Mouse (Mus musculus) hindbrain, embryonic 13.5 days (tissue): ENCODE results near the gene Ciao2a. TPM values are rescaled to one million over a fixed set of nuclear protein-coding genes. Genes with fewer than 3 reads are reported as not detected.

Experiments
- ATAC-seq: fragments of 200-750 bp; cut with Nextera tagmentation; 2 replicates; pipeline ENCODE4 v1.8.0; 2017; ENCODE audit warnings: moderate TSS enrichment; ENCODE audit not compliant: low FRiP score
- H3K27ac ChIP-seq: fragments of 300-500 bp; sonication (generic); 2 replicates; pipeline ENCODE4 v1.5.1; 2015; ENCODE audit warnings: inconsistent platforms, mild to moderate bottlenecking, moderate library complexity
- H3K27me3 ChIP-seq: fragments of 300-500 bp; sonication (generic); 2 replicates; pipeline ENCODE4 v1.6.1; 2015; ENCODE audit warnings: mild to moderate bottlenecking, inconsistent platforms
- H3K36me3 ChIP-seq: fragments of 300-500 bp; sonication (generic); 2 replicates; pipeline ENCODE4 v1.6.1; 2015; ENCODE audit warnings: mild to moderate bottlenecking, inconsistent platforms
- H3K4me1 ChIP-seq: fragments of 300-500 bp; sonication (generic); replicated peaks from 2 replicates; pipeline ENCODE4 v1.6.1; 2015; ENCODE audit warnings: inconsistent platforms
- H3K4me2 ChIP-seq: fragments of 300-500 bp; sonication (generic); 2 replicates; pipeline ENCODE4 v1.6.1; 2015; ENCODE audit warnings: inconsistent platforms, mild to moderate bottlenecking, moderate library complexity
- H3K4me3 ChIP-seq: fragments of 300-500 bp; sonication (generic); 2 replicates; pipeline ENCODE4 v1.5.1; 2015; ENCODE audit warnings: mild to moderate bottlenecking, inconsistent platforms
- H3K9ac ChIP-seq: fragments of 300-500 bp; sonication (generic); 2 replicates; pipeline ENCODE4 v1.6.1; 2015; ENCODE audit warnings: mild to moderate bottlenecking, inconsistent platforms
- H3K9me3 ChIP-seq: fragments of 300-500 bp; sonication (generic); 2 replicates; pipeline ENCODE4 v1.6.1; 2016; ENCODE audit warnings: inconsistent platforms
- WGBS: fragments of 180-500 bp; shearing (Covaris S2); methylation state at CpG from one replicate; pipeline ENCODE4 v1.1.7; 2015; 5-methylcytosine and 5-hydroxymethylcytosine counted together
- polyA plus RNA-seq: library from polyadenylated mRNA; unstranded; fragments of >200 nt; fragmentation: Nextera tagmentation; extraction: Ambion mirVana; gene quantifications from 2 replicates; pipeline ENCODE4 v1.2.1, GENCODE M21; 2015

The Ciao2a gene
- polyA plus RNA-seq, 1 experiment from 2014 or later = 94.1 TPM

DNA sequence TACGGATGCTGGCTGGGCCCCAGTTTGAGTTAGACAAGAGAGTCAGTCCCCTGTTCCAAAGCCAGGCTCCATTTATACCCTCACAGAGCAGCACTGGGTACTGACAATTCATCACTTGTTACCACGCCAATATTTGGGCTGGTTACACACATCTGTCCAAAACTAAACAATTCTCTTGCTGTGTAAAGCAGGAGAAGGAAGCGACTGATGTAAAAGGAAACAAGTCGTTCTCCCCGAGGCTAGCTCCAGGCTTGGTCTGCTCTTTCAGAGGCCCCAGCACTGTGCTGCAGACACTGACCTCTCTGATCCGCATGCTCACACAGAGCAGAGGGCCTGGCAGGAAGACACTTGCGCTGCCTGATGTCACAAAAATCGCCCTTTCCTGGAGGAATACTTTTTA lies 24.8 kb upstream of the Ciao2a start:
- WGBS = 86% methylated on average over 8 of the region's 8 CpGs

DNA sequence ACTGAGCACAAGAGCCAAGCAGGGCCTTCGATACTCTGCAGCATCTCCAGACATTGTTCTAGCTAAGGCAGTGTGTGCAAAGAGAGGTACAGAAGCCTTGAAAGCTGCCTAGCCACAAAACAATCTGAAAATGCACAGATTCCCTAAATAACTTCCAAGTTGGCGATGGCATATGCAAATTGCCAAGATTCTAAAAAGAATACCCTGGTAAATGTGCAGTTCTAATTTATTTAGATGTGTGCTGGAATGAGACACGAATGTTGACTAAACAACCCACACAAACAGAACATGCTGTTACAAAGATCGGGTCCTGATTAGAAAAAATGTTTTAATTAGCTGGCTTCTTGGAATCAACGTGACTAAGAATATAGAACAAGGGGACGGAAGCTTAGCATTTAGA lies 23.7 kb upstream of the Ciao2a start:
- Histone ChIP-seq H3K4me2 (no peak overlapping the region), H3K27me3 (no peaks in the 10 kb centered on the region), H3K36me3 (peaks cover 82% of the 10 kb centered on the region), H3K9ac (no peak overlapping the region), H3K4me3 (no peak overlapping the region), H3K9me3 (no peaks in the 10 kb centered on the region), H3K27ac (no peak overlapping the region), H3K4me1 (no peaks in the 10 kb centered on the region)
- WGBS = 94% methylated on average over 6 of the region's 6 CpGs
- no peak for ATAC-seq

More for the DNA sequence above, 24.8 kb upstream of the Ciao2a start:
- Histone ChIP-seq H3K36me3 (peaks cover 83% of the 10 kb centered on the region), H3K9me3 (no peaks in the 10 kb centered on the region), H3K9ac (no peak overlapping the region), H3K4me2 (no peak overlapping the region), H3K4me1 (no peaks in the 10 kb centered on the region), H3K27ac (no peak overlapping the region), H3K4me3 (no peak overlapping the region), H3K27me3 (no peaks in the 10 kb centered on the region)
- no peak for ATAC-seq

DNA sequence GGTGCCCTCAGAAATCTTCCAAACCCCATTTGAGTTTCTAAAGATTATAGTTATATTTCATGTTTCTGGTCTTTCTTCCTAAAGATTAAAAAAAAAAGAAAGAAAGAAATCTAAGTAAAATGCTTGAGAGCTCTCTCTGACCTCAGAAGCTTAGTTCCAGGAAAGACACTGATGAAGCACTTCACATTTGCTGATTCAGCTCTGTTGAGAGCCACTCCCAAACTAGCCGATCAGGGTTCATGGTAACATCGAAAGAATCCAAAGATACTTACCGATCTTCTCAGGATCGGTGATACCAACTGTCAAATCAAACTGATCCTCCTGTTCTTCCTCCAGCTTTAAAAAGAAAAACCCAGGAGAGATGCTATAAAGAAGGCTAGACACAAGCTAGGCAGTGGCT lies 21.8 kb upstream of the Ciao2a start:
- Histone ChIP-seq H3K27ac (no peak overlapping the region), H3K36me3 (peaks cover 84% of the 10 kb centered on the region), H3K4me3 (no peak overlapping the region), H3K4me1 (no peaks in the 10 kb centered on the region), H3K4me2 (no peak overlapping the region), H3K9ac (no peak overlapping the region), H3K27me3 (no peaks in the 10 kb centered on the region), H3K9me3 (no peaks in the 10 kb centered on the region)
- ATAC-seq = no peak
- 98% methylated on average over 4 of the region's 4 CpGs for WGBS

DNA sequence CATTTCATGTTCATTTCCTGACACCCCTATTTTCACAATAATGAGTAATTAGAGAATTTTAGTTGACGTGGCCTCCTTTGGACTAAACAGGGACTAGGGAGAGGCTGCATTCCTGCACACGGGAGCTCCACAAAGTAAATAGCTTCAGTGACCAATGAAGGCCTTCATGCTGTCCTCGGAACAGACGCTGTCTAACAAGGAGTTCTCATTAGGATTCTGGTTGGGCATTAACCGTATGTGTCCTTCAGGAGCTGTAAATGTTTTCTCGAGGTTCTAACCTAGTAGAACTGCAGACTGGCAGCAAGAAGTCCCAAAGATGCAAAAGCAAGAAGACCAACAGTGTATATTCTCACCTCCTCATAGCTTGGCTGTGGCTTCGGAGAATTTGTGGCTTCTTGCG lies 21.2 kb upstream of the Ciao2a start:
- Histone ChIP-seq H3K9me3 (no peaks in the 10 kb centered on the region), H3K4me3 (no peak overlapping the region), H3K27me3 (no peaks in the 10 kb centered on the region), H3K4me2 (no peak overlapping the region), H3K36me3 (peaks cover 80% of the 10 kb centered on the region), H3K9ac (no peak overlapping the region), H3K4me1 (no peaks in the 10 kb centered on the region), H3K27ac (no peak overlapping the region)
- WGBS = 91% methylated on average over 8 of the region's 8 CpGs
- no peak for ATAC-seq

DNA sequence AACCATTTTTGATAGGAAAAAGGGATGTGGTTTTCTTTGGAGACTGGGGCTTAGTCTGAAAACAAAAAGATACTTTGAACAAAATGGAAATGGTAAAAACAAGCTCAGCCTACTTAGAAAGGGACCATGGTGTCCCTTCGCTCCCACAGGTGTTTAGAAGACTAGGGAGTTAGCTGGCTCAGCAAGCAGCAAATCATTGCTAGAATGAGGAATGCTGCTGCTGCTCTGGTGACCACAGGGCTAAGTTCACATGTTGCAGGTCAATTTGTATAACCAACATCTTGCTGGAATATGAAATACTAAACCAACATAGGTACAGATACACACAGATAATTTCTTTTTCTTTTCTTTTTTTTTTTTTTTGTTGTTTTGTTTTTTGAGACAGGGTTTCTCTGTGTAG lies 16.8 kb upstream of the Ciao2a start:
- H3K4me2 ChIP-seq = no peak overlapping the region
- 100% methylated on average over 1 of the region's 1 CpGs for WGBS
- no peak overlapping the region for H3K27ac ChIP-seq
- H3K4me1 ChIP-seq = peaks cover 7% of the 10 kb centered on the region
- H3K27me3 ChIP-seq = no peaks in the 10 kb centered on the region
- H3K36me3 ChIP-seq = peaks cover 53% of the 10 kb centered on the region
- no peak for ATAC-seq
- no peak overlapping the region for H3K9ac ChIP-seq
- H3K4me3 ChIP-seq = no peak overlapping the region
- H3K9me3 ChIP-seq = no peaks in the 10 kb centered on the region

DNA sequence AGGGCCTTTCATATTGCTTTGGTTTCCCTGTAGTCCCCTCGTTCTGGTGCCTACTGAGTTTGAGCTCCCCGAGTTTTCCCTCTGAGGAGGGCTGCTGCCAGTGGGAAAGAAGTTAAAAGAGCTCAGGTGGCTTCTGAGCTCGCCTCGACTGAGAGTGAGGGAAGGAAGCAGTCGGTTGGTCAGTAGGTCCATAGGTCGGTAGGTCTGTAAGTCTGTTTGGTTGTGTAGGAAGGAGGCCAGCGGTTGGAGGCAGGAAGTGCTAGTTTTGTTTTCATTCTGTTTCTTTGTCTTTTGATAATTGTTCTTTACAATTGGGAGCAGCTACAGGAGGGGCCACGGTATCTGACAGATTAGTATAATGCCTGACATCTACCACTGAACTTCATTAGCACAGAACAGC lies 16.3 kb upstream of the Ciao2a start:
- no peak overlapping the region for H3K4me3 ChIP-seq
- no peak overlapping the region for H3K9ac ChIP-seq
- WGBS = 53% methylated on average over 8 of the region's 8 CpGs
- no peaks in the 10 kb centered on the region for H3K9me3 ChIP-seq
- no peak overlapping the region for H3K4me2 ChIP-seq
- peaks cover 7% of the 10 kb centered on the region for H3K4me1 ChIP-seq
- no peaks in the 10 kb centered on the region for H3K27me3 ChIP-seq
- H3K27ac ChIP-seq = peak overlapping the region; percentile 45; the same call in 1 of the 2 replicates
- no peak for ATAC-seq
- H3K36me3 ChIP-seq = peaks cover 51% of the 10 kb centered on the region

DNA sequence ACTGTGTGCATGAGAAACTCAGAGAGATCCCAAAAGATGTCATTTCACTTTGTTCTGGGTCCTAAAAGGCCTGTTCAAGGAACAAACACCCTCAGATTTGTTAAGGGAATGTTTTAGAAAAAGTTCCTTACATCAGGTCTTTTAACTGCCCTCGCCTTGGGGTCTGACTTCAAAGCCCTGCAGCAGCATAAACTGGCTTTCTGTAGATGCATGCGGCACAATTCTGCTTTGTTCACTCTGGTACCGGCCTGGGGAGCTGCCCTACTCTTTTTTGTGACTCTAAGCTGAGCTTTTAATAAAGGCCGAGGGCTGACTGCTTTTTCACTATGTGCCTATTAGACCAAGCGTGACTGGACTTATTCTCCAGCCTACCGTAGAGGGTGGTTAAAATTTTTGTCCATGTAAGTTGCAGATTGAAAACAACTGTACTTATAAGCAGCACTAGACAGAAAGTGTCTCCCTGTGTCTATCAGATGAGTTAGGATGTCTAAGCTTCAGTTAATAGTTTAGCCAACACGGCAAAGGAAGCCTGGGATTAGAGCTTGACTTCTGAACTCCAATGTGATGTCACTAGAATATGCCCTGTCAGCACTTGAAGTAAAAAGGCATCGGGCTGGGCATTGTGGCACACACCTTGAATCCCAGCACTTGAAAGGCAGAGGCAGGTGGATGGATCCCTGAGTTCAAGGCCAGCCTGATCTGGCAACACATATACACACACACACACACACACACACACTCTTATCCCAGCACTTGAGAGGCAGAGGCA lies 15.6 kb upstream of the Ciao2a start:
- Histone ChIP-seq H3K9ac (no peak overlapping the region), H3K27me3 (no peaks in the 10 kb centered on the region), H3K4me3 (no peak overlapping the region), H3K4me2 (no peak overlapping the region), H3K4me1 (peaks cover 7% of the 10 kb centered on the region), H3K9me3 (no peaks in the 10 kb centered on the region), H3K36me3 (peaks cover 48% of the 10 kb centered on the region), H3K27ac (peak overlapping the region; percentile 45)
- 31% methylated on average over 8 of the region's 8 CpGs for WGBS
- ATAC-seq = no peak

DNA sequence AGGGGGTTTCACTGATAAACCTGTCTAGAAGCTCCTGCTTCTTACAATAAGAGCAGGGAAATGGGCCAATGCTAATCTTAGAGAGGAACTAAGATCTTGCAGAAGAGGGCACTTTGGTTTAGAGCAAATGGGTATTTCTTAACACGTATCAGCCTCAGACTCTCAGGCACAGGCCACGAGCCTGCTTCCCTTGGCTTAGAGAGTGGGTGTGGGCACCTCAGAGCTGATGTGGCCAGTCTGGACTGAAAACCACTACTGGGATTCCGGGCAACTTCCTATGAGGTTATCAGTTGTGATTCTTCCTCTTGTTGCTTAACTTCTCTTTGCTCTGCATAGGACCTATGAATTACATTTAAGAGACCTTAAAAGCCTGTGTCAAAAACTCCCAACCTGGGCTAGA lies 12.1 kb upstream of the Ciao2a start:
- no peak overlapping the region for H3K9ac ChIP-seq
- WGBS = 96% methylated on average over 3 of the region's 3 CpGs
- H3K4me1 ChIP-seq = peaks cover 13% of the 10 kb centered on the region
- no peaks in the 10 kb centered on the region for H3K9me3 ChIP-seq
- H3K27ac ChIP-seq = no peak overlapping the region
- no peak for ATAC-seq
- no peak overlapping the region for H3K4me2 ChIP-seq
- H3K4me3 ChIP-seq = no peak overlapping the region
- H3K36me3 ChIP-seq = peaks cover 20% of the 10 kb centered on the region
- no peaks in the 10 kb centered on the region for H3K27me3 ChIP-seq

DNA sequence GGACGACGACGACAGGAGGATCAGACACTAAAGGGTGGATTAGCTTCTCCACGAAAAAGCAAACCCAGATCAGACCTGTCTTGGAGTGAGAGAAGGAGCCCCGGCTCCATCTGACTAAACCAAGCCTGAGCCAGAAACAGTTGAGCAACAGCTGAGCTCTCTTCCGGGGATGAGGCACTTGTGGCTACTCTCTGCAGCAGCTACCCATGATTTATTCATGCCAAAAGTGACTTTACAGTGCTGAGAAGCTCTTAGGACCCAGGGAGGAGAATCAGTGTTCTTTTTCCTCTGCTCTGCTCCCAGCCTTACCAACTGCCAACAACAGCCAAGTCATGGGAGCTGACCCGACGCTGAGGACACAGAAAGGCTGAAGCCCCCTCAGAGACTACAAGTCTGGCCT lies 9.5 kb upstream of the Ciao2a start:
- Histone ChIP-seq H3K9ac (no peak overlapping the region), H3K4me3 (no peak overlapping the region), H3K27me3 (no peaks in the 10 kb centered on the region), H3K4me1 (peaks cover 15% of the 10 kb centered on the region), H3K9me3 (no peaks in the 10 kb centered on the region), H3K4me2 (no peak overlapping the region), H3K36me3 (peaks cover 20% of the 10 kb centered on the region), H3K27ac (0 out of 2 replicates have a peak overlapping the region, but pooled peaks have one; percentile 64)
- 60% methylated on average over 8 of the region's 8 CpGs for WGBS
- ATAC-seq = no peak

DNA sequence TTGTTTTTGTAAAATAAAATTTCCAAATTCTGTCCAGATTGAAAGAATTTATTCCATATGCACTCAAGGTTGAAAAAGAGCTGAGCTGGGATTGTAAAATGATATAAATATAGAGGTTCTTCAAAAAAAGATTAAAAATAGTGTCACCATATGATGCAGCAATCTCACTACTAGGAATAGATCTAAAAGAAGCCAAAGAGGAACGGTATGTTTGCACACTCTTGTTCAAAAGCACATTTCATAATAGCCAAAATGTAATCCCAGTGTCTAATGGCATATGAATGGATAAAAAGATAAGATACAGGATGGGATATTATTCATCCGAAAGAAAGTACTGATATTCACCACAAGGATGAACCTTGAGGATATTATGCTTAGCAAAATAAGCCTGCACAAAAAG lies 6.9 kb upstream of the Ciao2a start:
- Histone ChIP-seq H3K4me2 (no peak overlapping the region), H3K4me1 (peaks cover 32% of the 10 kb centered on the region), H3K27me3 (no peaks in the 10 kb centered on the region), H3K4me3 (no peak overlapping the region), H3K9me3 (no peaks in the 10 kb centered on the region), H3K9ac (no peak overlapping the region), H3K27ac (no peak overlapping the region), H3K36me3 (peaks cover 8% of the 10 kb centered on the region)
- ATAC-seq = no peak
- 95% methylated on average over 2 of the region's 2 CpGs for WGBS

DNA sequence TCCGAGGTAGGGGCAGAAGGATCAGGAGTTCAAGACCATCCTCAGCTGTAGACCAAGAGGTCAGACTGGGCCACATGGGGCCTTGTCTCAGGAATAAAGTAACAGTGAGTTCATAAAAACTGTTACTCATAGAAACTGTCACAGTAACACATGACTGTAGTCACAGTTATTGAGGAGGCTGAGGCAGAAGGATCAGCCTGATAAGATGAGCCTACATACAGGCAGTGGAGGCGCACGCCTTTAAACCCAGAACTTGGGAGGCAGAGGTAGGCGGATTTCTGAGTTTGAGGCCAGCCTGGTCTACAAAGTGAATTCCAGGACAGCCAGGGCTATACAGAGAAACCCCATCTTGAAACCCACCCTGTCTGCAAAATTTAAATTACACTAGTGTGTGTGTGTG lies 6.3 kb upstream of the Ciao2a start:
- 98% methylated on average over 4 of the region's 4 CpGs for WGBS
- no peaks in the 10 kb centered on the region for H3K9me3 ChIP-seq
- no peaks in the 10 kb centered on the region for H3K27me3 ChIP-seq
- no peak overlapping the region for H3K27ac ChIP-seq
- H3K9ac ChIP-seq = no peak overlapping the region
- no peak overlapping the region for H3K4me3 ChIP-seq
- H3K4me1 ChIP-seq = peaks cover 34% of the 10 kb centered on the region
- H3K4me2 ChIP-seq = no peak overlapping the region
- no peak for ATAC-seq
- H3K36me3 ChIP-seq = peaks cover 4% of the 10 kb centered on the region

DNA sequence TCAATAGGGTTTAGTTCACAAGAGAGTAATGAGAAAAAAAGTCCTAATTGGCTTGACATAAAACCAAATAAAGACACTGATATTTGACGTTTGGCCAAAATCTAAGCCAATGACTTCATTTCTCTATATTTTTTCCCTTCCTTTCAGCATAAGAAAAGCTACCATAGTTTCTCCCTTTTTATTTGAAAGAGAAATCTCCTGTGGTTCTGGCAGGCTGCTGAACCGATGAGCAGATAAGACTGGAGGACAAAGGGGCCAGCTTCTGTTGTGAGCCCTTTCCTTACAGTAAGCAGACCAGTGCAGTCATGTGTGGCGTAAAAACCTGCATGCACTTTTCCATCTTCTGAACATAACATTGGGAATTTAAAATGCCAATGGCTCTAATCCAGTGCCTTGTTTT lies 5.5 kb upstream of the Ciao2a start:
- Histone ChIP-seq H3K27me3 (no peaks in the 10 kb centered on the region), H3K9me3 (no peaks in the 10 kb centered on the region), H3K9ac (no peak overlapping the region), H3K4me3 (no peak overlapping the region), H3K4me1 (peaks cover 43% of the 10 kb centered on the region), H3K4me2 (no peak overlapping the region), H3K36me3 (no peaks in the 10 kb centered on the region), H3K27ac (no peak overlapping the region)
- no peak for ATAC-seq
- 74% methylated on average over 3 of the region's 3 CpGs for WGBS

DNA sequence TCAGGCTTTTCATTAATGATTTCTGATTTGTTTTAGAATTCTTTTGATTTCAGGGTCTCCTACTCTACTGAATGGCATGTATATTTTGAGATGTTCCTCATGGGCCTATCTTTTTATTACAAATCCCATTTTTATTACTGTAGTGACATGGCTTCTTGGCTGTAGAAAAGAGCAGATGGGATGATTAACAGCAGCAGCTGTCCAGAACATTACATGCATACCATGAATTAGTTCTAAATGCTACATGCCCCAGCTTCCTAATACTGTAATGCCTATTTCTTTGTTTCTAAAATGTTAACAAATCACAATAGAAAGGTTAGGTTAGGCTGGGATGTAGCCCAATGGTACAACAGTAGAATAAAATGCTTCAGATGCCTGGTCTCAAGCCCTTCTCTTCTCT lies 5.0 kb upstream of the Ciao2a start:
- H3K9ac ChIP-seq = no peak overlapping the region
- no peak overlapping the region for H3K4me3 ChIP-seq
- H3K9me3 ChIP-seq = no peaks in the 10 kb centered on the region
- peaks cover 44% of the 10 kb centered on the region for H3K4me1 ChIP-seq
- no peak for ATAC-seq
- no peaks in the 10 kb centered on the region for H3K27me3 ChIP-seq
- no peak overlapping the region for H3K27ac ChIP-seq
- no peaks in the 10 kb centered on the region for H3K36me3 ChIP-seq
- no peak overlapping the region for H3K4me2 ChIP-seq
